ENCODE assay signal across 8 mouse cellular contexts in genomic region chr19:43525104-43525482, GRCm38 (mm10). TPM values are rescaled to one million over a fixed set of nuclear protein-coding genes. Genes with fewer than 3 reads are reported as not detected.
A peak's percentile ranks its signal among the peaks of the same experiment; 100 is the strongest.
DNase-seq lines count a peak whose midpoint lies in the region; ATAC-seq lines count a peak whose summit lies in the region.

No protein-coding gene starts in this region.

- H3K27me3 ChIP-seq in splenic B cell, adult 2 months (ENCODE audit: control insufficient read depth, insufficient read depth, low read length, poor library complexity, severe bottlenecking), result no peaks in the 10 kb centered on the region

- intact Hi-C loops in gastrocnemius, postnatal 14 days (cut with DNase I; ENCODE audit: low total_unique reads), result no loop called here

- ATAC-seq in CD4-positive, CD25-positive, alpha-beta regulatory T cell, adult 4 months, result no peak

- no peaks in the 10 kb centered on the region for H3K36me3 ChIP-seq in splenic B cell, adult 2 months (ENCODE audit: control insufficient read depth, insufficient read depth, low read length, poor library complexity, severe bottlenecking)

- DNase-seq in CD4-positive, CD25-positive, alpha-beta regulatory T cell, adult 2 months (ENCODE audit: low read depth, low spot score), result peak; percentile 68
- DNase-seq in urinary bladder, postnatal 14 days (ENCODE audit: low spot score), result peak; percentile 53
- no peak for DNase-seq in urinary bladder, postnatal 10 days (ENCODE audit: low spot score)
- DNase-seq in gastrocnemius, postnatal 14 days, result peak; percentile 74
- DNase-seq in layer of hippocampus, postnatal 36 days, result peak; percentile 37 to 54
- DNase-seq in lung, postnatal 36 days, result peak; percentile 51
- peak; percentile 50 for DNase-seq in splenic B cell, adult 2 months (ENCODE audit: low read depth, low spot score)

RNA-seq across cellular contexts. Expression of gene Got1, which starts 0.7 kb away (rescaled TPM):
- 10 to 100 TPM; 40.4 to 50.6 TPM for polyA plus RNA-seq in CD4-positive, CD25-positive, alpha-beta regulatory T cell, adult 4 months (2017; shearing (Covaris generic))
- total RNA-seq in gastrocnemius, postnatal 14 days (2021), result 100 to 1,000 TPM; 223 to 303 TPM
- total RNA-seq in layer of hippocampus, postnatal 36 days (2021), result 100 to 1,000 TPM; 308 to 355 TPM
